Mouse (Mus musculus): ENCODE measurements around the gene Vav3.

Gene Vav3

DNA sequence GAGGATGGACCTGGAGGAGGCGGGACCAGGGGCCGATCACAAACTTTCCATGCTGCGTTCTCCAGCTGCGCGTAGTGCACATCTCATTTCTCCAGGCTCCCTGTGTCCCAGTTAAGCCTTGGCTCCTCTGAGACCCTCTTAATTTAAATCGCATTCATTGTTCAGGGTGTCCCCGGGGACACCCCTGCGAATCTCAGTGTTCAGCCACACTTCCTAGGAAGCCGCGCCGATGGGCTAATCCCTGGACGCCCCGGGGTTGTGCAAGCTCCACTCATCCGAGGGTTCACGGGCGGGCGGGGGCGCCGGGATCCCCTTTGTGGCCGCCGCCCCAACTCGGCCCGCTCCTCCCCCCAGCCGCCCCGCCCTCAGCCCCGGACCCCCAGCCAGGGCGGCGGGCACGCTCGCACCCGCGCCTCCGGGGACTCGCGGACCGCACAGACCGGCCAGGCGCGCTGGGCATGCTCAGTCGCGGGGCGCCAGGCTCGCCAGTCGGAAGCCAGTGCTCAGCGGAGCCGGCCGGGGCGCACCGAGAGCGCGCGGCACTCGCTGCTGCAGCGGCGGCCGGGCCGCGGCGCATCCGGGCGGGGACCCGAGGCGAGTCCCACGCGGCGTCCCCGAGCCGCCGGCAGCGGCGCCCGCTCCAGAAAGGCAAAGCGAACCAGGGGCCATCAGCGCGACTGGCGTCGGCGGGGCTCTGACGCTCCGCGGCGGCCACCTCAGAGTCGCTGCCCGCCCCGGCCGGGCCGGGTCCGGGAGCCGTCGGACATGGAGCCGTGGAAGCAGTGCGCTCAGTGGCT lies at the start of gene Vav3:
TSS of gene Vav3 (plus strand) at position 380 of the 797 bp plus-strand sequence.
- peak; percentile 81 for DNase-seq

DNA sequence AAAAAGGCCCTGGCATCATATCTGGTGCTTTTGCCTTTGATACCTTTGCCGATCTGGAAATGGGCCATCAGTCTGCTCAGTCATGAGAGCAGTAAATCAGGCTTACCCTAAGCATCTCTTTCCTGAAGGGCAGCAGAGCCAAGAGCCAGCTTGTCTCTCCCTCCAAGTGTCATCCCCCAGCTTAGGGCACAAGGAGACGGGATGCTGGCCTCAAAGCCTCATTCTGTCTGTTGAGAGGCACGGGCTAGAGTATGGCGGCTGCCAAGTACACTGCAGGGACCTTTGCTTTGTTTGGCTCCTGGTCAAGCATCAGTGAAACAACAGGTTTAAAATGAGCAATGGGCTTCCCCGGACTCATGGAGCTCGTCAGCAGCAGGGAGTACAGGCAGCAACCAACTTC lies 41.6 kb upstream of the Vav3 start:
- DNase-seq, result no peak

DNA sequence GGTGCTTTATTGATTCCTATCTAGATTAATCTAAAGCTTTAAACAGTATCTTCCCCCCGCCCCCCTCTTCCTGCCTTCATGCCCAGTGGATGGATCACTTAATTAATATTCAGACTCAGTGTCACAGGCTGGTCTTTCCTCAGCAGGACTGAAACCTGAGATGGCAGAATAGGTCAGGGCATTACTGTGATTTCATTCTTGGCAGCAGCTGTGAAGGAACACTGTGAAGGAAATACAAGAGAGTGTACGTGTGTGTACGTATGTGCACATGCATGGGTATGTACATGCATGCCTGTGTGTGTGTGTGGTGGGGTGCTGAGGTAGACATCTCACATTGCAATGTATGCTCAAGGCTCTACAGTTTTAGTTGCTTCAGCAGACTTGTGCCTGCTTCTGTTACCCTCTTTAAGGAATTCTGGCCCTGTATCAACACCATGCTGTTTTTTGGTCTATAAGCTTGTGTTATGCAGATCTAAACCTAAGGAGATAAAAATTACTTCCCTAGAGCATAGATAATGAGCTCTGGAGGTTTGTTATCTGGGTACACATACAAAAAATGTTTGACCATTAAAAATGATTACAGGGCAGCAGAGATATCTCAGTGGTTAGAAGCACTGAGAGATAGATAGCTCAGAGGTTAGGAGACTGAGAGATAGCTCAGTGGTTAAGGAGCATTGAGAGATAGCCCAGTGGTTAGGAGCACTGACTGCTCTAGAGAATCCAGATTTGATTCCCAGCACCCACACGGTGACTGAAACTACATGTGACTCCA lies 41.0 kb upstream of the Vav3 start:
- no peak for DNase-seq

DNA sequence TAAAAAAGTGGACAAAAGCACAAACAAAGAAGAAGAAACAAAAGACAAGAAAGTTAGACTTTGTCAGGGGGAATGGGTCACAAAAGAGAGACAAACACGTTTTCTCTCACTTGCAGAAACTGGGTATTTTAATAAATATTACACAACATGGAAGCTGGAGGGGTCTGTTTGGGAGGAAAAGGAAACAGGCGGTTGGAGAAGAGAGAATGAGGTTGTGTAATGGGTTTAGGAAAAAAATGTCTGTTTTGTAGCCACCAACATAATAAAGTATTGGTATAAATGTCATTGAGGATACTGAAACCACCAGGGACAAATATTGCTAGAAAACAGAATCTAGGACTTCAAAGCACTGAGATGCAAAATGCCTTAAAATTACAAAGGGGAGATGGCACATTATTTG lies 38.4 kb upstream of the Vav3 start:
- DNase-seq, result no peak

- peak; percentile 25 for DNase-seq
These were observed 33.0 kb upstream of the Vav3 start for GRCm38 (mm10) chr3:109307406-109307805.

DNA sequence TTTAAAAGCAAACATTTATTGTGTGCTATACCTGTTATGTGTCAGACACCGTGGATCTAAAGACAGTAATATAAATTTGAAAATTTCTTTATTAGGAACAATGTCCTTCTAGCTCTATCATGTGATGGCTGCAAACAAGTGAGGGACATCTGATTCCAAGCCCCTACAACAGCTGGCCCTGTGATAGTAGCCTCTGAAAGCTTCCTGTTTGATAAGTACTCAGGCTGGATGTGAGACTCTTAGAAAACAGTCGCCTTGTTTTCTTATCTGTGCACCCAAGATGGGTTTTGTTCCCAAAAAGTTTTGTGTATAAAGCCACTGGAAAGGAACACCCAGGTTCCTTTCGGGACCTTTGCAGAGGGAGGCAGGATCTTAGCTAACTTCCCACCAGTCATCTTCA lies 32.0 kb upstream of the Vav3 start:
- no peak for DNase-seq

GRCm38 (mm10) chr3:109309317-109310265 lies 30.9 kb upstream of the Vav3 start:
- peak; percentile 59 for DNase-seq

- no peak for DNase-seq
These were observed 29.2 kb upstream of the Vav3 start for GRCm38 (mm10) chr3:109311172-109311824.

DNA sequence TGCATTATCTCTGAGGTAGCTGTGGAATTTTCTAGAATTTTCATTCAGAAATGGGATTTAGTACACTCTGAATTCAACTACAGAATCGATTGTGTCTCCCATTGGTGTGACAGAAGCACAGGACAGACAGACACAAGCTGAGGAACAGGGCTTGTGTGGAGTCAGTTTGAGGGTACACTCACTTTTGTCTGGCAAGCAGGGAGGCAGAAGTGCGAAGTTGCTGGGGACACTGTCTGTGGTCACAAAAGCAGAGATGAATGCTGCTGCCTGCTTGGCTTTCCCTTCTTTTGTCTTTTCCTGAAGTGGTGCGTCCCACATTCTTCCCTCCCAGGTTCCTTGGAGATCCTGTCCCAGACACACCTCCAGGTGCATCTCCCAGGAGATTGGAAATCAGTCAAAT lies 28.6 kb upstream of the Vav3 start:
- no peak for DNase-seq

GRCm38 (mm10) chr3:109313501-109313900 lies 27.0 kb upstream of the Vav3 start:
- no peak for DNase-seq

DNA sequence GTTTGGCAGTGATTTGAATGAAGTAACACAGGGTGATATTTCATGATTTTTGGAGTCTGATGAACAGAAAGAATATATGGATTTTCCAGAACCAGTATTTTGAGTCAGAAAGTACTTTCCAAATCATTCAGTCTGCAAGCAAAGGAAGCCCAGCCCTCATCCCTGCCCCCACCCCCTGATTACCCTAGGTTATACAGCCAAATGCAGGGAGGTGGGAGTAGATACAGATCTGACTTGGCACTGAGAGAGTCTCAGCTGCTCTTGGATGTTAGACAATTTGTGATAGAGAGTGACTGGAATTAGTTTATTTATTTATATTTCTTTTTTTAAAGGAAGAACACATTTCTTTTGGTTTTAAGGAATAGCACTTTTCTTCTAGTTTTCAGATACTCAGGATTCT lies 18.2 kb upstream of the Vav3 start:
- no peak for DNase-seq

- no peak for DNase-seq
These were observed 16.8 kb upstream of the Vav3 start for GRCm38 (mm10) chr3:109323447-109324300.

DNA sequence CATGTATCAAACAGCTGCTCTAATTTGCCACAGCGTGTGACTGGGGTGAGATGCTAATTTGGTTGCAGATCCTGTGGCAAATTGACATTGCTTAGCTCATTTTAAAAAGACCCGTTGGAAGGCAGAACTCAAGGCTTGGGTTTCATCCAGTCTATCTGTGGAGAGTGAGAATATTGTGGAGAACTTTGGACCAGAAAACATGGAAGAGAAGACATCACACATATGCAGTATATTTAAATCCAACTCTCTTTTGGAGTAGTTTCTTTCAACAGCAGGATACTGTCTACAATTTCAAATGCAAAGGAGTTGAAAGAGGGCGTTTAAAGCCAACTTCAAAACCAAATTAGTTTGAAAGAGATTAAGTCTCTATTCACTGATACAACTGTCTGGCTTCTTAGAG lies 13.3 kb upstream of the Vav3 start:
- no peak for DNase-seq

DNA sequence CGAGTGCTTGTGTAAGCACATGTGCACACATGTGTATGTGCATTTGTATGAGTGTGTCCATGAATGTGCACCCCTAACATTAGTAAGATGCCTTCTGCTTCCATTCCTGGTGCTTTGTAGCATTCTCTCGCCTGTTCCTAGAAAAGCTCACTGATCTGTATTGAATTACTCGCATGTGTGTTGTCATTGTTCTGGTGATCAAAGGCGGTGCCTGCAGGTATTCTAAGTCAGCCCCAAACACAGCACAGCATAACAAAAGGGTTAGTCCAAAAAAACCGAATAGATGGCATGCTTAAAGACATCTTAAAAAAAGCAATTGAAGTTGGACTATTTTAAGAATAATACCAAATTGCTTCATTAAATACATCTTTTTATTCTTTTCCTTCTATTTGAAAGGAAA lies 7.7 kb upstream of the Vav3 start:
- no peak for DNase-seq

DNA sequence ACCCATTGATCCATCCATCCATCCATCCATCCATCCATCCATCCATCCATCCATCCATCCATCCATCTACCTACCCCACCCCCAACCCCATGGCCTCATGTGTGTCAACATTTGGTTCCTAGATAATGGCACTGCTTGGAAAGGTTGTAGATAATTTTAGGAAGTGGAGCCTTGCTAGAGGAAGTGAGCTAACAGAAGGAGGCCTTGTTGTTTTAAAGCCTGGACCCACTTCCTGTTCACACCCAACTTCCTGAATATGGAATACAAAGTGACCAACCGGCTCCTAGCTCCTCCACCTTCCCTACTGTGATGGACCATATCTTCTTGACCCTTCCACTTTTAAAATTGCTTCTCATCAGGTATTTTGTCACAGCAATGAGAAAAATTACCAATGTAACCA lies 5.0 kb upstream of the Vav3 start:
- no peak for DNase-seq

DNA sequence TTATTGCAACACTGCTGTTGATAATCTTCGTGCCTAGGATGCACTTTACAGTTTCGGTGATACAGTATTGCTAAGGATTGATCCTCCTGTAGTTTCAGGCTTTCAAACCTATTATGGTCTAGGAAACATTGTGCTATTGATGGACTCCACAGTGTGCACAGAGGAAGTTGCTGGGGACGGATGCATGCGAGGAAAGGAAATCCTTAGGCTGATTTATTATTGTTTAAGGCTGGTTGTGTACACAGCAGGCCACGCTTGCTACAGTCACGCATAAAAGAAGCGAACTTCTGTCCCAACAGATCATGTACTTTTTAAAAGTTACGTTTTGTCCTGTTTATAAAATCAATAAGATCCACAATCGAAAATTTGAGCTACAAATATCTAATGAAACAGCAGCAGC lies 1.2 kb upstream of the Vav3 start:
- no peak for DNase-seq

- peak; percentile 69 for DNase-seq
These were observed 546 bp upstream of the Vav3 start for GRCm38 (mm10) chr3:109339941-109340273.

DNA sequence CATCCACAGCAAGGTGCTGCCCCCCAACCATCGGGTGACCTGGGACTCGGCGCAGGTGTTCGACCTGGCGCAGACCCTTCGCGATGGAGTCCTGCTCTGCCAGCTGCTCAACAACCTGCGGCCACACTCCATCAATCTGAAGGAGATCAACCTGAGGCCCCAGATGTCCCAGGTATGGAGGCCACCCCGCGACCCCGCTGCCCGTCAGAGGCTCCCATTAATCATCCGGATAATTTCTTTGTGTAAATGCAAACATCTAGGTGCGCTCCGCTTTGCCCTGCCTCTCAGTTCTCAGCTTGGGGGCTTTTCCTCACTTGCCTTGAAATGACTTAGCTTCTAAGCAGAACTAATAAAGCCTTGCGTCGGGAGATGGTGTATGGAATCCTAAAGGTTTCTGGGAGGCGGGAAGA lies 623 bp downstream of the Vav3 start:
- DNase-seq, result no peak

DNA sequence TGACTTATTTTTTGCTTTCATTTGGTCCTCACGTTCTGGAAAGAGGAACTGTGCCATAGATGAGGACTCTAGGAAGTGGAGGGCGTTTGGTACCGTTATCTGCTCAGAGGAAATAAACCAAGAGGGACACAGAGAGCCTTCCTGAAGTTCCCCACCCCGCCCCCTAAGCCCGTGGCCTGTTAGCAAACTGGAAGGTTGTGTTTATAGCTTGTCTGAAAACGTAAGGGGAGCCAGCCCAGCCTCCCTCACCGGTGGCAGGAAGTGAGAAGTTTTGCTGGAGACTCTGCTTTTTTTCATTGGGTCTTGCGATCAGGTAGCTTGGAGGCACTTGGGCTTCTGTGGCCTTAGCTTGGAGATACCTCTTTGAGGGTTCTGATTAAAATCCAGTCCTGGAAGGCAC lies 1.2 kb downstream of the Vav3 start:
- peak; percentile 64 for DNase-seq

GRCm38 (mm10) chr3:109351956-109352684 lies 11.7 kb downstream of the Vav3 start:
- DNase-seq, result peak; percentile 9

DNA sequence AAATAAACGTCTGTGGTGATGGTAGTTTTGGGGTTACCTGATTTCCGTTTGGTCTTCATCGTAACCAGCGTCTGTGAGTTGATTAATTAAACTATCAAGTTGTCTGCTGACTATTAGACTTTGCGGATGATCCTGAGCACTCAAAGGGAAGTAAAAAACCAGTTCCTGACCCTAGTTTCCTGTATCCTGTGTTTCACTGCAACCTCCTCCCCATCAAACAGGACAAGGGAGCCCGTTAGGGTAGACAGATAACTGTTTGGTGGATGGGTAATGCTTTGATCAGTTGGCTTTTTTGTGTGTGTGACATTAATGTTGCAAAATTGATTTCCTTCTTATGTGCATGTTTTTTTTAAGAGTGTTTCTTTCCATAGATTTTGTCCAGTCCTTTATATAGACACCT lies 12.2 kb downstream of the Vav3 start:
- DNase-seq, result no peak

Measured in kidney, postnatal 10 days (tissue).